Mouse (Mus musculus): ENCODE data around the gene Azi2. TPM values are rescaled to one million over a fixed set of nuclear protein-coding genes. Genes with fewer than 3 reads are reported as not detected.
A peak's percentile ranks its signal among the peaks of the same experiment; 100 is the strongest.

Azi2 gene
- polyA plus RNA-seq, 1 experiment from 2014 or later = 58.4 TPM

GRCm38 (mm10) chr9:118071337-118071736, 31.0 kb downstream of the Azi2 start:
- no peak overlapping the region for H3K4me3 ChIP-seq (ENCODE audit: low read depth, low read length)
- H3K36me3 ChIP-seq (ENCODE audit: insufficient read depth, low read length) = peaks cover 17% of the 10 kb centered on the region; the same call in 1 of the 2 replicates
- no peaks in the 10 kb centered on the region for H3K9me3 ChIP-seq (ENCODE audit: low read length)
- TF ChIP-seq EP300 (IDR thresholded peaks at IDR 0.05) (no peak), CTCF (IDR thresholded peaks at IDR 0.05) (no peak)
- ATAC-seq (no peak), DNase-seq (ENCODE audit: low spot score) (no peak)
- no peaks in the 10 kb centered on the region for H3K27me3 ChIP-seq (replicated peaks; ENCODE audit: insufficient read depth, low read length)
- 75% methylated on average over 3 of the region's 3 CpGs for WGBS
- no peak overlapping the region for H3K27ac ChIP-seq (ENCODE audit: low read length)
- no peaks in the 10 kb centered on the region for H3K4me1 ChIP-seq (ENCODE audit: insufficient read depth, low read depth, low read length)
- no peak overlapping the region for H3K4me2 ChIP-seq (replicated peaks; ENCODE audit: low read depth, low read length)
- no peak overlapping the region for H3K9ac ChIP-seq (replicated peaks; ENCODE audit: low read depth)

GRCm38 (mm10) chr9:118072101-118072500, 31.8 kb downstream of the Azi2 start:
- TF ChIP-seq CTCF (IDR thresholded peaks at IDR 0.05) (no peak), EP300 (IDR thresholded peaks at IDR 0.05) (no peak)
- H3K9ac ChIP-seq (replicated peaks; ENCODE audit: low read depth) = no peak overlapping the region
- H3K9me3 ChIP-seq (ENCODE audit: low read length) = no peaks in the 10 kb centered on the region
- H3K4me2 ChIP-seq (replicated peaks; ENCODE audit: low read depth, low read length) = no peak overlapping the region
- WGBS = 85% methylated on average over 5 of the region's 5 CpGs
- H3K4me1 ChIP-seq (ENCODE audit: insufficient read depth, low read depth, low read length) = no peaks in the 10 kb centered on the region
- DNase-seq (ENCODE audit: low spot score) = no peak
- H3K27ac ChIP-seq (ENCODE audit: low read length) = no peak overlapping the region
- H3K36me3 ChIP-seq (ENCODE audit: insufficient read depth, low read length) = peaks cover 9% of the 10 kb centered on the region; the same call in 1 of the 2 replicates
- no peak overlapping the region for H3K4me3 ChIP-seq (ENCODE audit: low read depth, low read length)
- ATAC-seq = no peak
- no peaks in the 10 kb centered on the region for H3K27me3 ChIP-seq (replicated peaks; ENCODE audit: insufficient read depth, low read length)

- DNase-seq (ENCODE audit: low spot score) (no peak), ATAC-seq (no peak)
- Histone ChIP-seq H3K9ac (replicated peaks; ENCODE audit: low read depth) (no peak overlapping the region), H3K4me1 (ENCODE audit: insufficient read depth, low read depth, low read length) (no peaks in the 10 kb centered on the region), H3K4me2 (replicated peaks; ENCODE audit: low read depth, low read length) (no peak overlapping the region), H3K36me3 (ENCODE audit: insufficient read depth, low read length) (peaks cover 8% of the 10 kb centered on the region; the same call in 1 of the 2 replicates), H3K4me3 (ENCODE audit: low read depth, low read length) (no peak overlapping the region), H3K27ac (ENCODE audit: low read length) (no peak overlapping the region), H3K9me3 (ENCODE audit: low read length) (no peaks in the 10 kb centered on the region), H3K27me3 (replicated peaks; ENCODE audit: insufficient read depth, low read length) (no peaks in the 10 kb centered on the region)
- TF ChIP-seq CTCF (IDR thresholded peaks at IDR 0.05) (no peak), EP300 (IDR thresholded peaks at IDR 0.05) (no peak)
- whole genome bisulfite sequencing = 70% methylated on average over 3 of the region's 3 CpGs
Observed at GRCm38 (mm10) chr9:118073358-118073757, 33.1 kb downstream of the Azi2 start.

GRCm38 (mm10) chr9:118082575-118083431, 42.5 kb downstream of the Azi2 start:
- ATAC-seq (peak; percentile 30; the same call in 1 of the 2 replicates), DNase-seq (ENCODE audit: low spot score) (peak; percentile 10)
- Histone ChIP-seq H3K27me3 (replicated peaks; ENCODE audit: insufficient read depth, low read length) (no peaks in the 10 kb centered on the region), H3K27ac (ENCODE audit: low read length) (no peak overlapping the region), H3K9me3 (ENCODE audit: low read length) (no peaks in the 10 kb centered on the region), H3K4me3 (ENCODE audit: low read depth, low read length) (no peak overlapping the region), H3K4me2 (replicated peaks; ENCODE audit: low read depth, low read length) (peak overlapping the region; percentile 46), H3K36me3 (ENCODE audit: insufficient read depth, low read length) (no peaks in the 10 kb centered on the region), H3K4me1 (ENCODE audit: insufficient read depth, low read depth, low read length) (no peaks in the 10 kb centered on the region), H3K9ac (replicated peaks; ENCODE audit: low read depth) (no peak overlapping the region)
- 19% methylated on average over 22 of the region's 22 CpGs for WGBS
- TF ChIP-seq CTCF (IDR thresholded peaks at IDR 0.05) (no peak), EP300 (IDR thresholded peaks at IDR 0.05) (no peak)

- Histone ChIP-seq H3K27me3 (replicated peaks; ENCODE audit: insufficient read depth, low read length) (no peaks in the 10 kb centered on the region), H3K36me3 (ENCODE audit: insufficient read depth, low read length) (no peaks in the 10 kb centered on the region), H3K9ac (replicated peaks; ENCODE audit: low read depth) (no peak overlapping the region), H3K4me1 (ENCODE audit: insufficient read depth, low read depth, low read length) (no peaks in the 10 kb centered on the region), H3K9me3 (ENCODE audit: low read length) (no peaks in the 10 kb centered on the region), H3K4me3 (ENCODE audit: low read depth, low read length) (no peak overlapping the region), H3K27ac (ENCODE audit: low read length) (no peak overlapping the region), H3K4me2 (replicated peaks; ENCODE audit: low read depth, low read length) (no peak overlapping the region)
- TF ChIP-seq EP300 (IDR thresholded peaks at IDR 0.05) (no peak), CTCF (IDR thresholded peaks at IDR 0.05) (no peak)
- DNase-seq (ENCODE audit: low spot score) = no peak
- WGBS = 85% methylated on average over 4 of the region's 4 CpGs
- ATAC-seq = no peak
Observed at GRCm38 (mm10) chr9:118083834-118084233, 43.5 kb downstream of the Azi2 start.

GRCm38 (mm10) chr9:118099395-118099794, 59.1 kb downstream of the Azi2 start:
- ATAC-seq (no peak), DNase-seq (ENCODE audit: low spot score) (peak; percentile 74)
- Histone ChIP-seq H3K27ac (ENCODE audit: low read length) (no peak overlapping the region), H3K4me3 (ENCODE audit: low read depth, low read length) (no peak overlapping the region), H3K4me2 (replicated peaks; ENCODE audit: low read depth, low read length) (no peak overlapping the region), H3K9ac (replicated peaks; ENCODE audit: low read depth) (no peak overlapping the region), H3K27me3 (replicated peaks; ENCODE audit: insufficient read depth, low read length) (no peaks in the 10 kb centered on the region), H3K4me1 (ENCODE audit: insufficient read depth, low read depth, low read length) (no peaks in the 10 kb centered on the region), H3K36me3 (ENCODE audit: insufficient read depth, low read length) (no peaks in the 10 kb centered on the region), H3K9me3 (ENCODE audit: low read length) (no peaks in the 10 kb centered on the region)
- WGBS = 29% methylated on average over 4 of the region's 4 CpGs
- no peak for TF ChIP-seq EP300 (IDR thresholded peaks at IDR 0.05)
- TF ChIP-seq CTCF (IDR thresholded peaks at IDR 0.05) = peak; percentile 70
